Mouse (Mus musculus): Measurements from ENCODE around the gene Olfr266. TPM values are rescaled to one million over a fixed set of nuclear protein-coding genes. Genes with fewer than 3 reads are reported as not detected.
A peak's percentile ranks its signal among the peaks of the same experiment; 100 is the strongest.

Gene Olfr266
- total RNA-seq (2015) (not detected in 2 replicates), total RNA-seq (2017) (not detected in 2 replicates)

- ATAC-seq (replicated peaks; ENCODE audit: poor library complexity) = no peak
Measured at GRCm38 (mm10) chr3:106826187-106826586, at the start of gene Olfr266. Gene Olfr266 (minus strand): TSS chr3:106826287.

DNA sequence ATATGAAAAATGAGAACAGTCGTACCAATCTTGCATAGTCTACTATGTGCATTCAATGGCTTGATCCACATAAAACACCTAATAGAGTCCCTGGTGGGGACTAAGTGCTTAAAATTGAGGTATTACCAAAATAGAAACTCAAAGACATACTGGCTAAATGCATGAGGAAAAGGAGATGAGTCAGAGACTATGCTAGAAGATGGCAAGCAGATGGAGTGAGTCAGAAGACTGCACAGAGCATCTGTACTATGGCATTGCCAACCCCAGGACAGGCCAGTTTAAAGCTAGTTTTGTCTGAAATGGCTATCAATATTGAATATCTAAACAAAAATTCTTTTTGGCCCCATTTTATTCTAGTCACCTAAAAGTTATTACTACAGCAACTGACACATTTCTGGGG is 49.5 kb upstream of the Olfr266 start:
- ATAC-seq (replicated peaks; ENCODE audit: poor library complexity) = no peak

GRCm38 (mm10) chr3:106872893-106873292 is 46.8 kb upstream of the Olfr266 start:
- ATAC-seq (replicated peaks; ENCODE audit: poor library complexity) = peak; percentile 100

DNA sequence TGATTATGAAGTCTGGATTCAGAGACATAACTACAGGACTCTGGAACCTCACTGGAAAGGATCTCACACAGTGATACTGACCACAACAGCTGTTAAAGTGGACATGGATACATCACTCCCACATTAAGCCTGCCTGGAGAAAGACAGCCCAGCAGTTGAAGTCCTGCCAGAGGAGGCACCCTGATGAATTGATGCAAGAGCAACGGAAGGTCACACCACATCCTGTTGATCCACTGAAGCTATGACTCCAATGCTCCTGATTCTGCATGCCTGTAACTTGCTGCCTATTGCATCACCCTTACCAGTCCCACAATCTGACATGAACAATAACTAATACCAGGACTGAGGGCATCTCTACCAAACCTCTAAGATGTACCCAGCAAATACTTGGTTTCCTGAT is 6.0 kb upstream of the Olfr266 start:
- ATAC-seq (replicated peaks; ENCODE audit: poor library complexity) = peak; percentile 100

DNA sequence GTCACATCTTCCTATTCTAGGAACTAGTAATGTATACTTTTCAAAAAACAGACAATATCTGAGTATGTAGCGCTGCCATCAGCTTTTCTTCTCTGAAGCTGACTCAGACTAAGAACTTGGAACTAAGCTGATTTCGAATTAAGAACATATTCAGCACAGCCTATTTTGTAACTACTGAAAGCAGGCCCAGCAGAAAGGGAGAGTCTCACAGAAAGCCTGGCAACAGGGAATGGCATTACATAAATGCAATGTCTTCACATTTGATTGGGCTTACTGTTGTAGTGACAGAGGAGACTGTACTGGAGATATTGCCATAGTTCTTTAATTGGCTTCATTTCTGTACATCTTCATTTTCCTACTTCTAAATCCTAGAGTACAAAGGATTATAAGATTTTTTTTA is 8.4 kb downstream of the Olfr266 start:
- no peak for ATAC-seq (replicated peaks; ENCODE audit: poor library complexity)

GRCm38 (mm10) chr3:106808972-106809695 is 17.0 kb downstream of the Olfr266 start:
- peak; percentile 75 for ATAC-seq (replicated peaks; ENCODE audit: poor library complexity)

DNA sequence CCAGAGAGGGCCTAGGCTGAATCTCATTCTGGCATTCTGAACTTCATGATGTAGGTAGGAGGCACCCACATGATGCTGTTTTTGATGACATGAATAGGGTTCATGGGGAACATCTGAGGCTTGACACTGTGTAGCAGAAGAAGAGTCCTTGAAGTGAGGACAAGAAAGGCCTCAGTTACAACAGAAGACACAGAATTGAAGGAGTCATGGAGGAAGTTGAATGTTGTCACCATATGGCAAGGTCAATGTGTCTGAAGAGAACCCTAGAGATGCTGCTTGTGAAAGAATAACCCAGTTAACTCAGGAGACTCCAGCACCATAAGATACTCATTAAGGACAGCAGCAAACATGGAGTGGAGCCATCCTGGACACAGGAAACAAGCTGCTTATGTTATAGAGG is 28.0 kb downstream of the Olfr266 start:
- peak; percentile 20; the same call in 1 of the 2 replicates for ATAC-seq (replicated peaks; ENCODE audit: poor library complexity)

DNA sequence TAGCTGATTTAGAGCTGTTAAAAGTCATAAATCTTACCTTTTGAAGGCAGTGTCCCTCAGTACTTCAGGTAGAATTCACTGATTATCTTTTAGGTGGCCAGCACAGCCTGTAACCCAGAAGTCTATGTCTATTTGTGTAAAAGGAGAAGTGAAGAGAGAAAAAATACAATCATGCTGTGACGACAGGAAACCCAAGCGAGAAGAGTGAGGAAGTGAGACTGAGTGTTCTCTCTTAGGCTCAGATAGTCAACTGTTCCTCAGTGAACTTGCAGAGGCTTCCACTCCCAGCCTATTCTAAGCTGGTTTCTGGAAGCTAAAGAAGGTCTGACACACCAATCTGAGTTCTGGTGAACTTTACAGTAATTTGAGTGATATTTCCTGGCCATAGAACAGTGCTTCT is 36.2 kb downstream of the Olfr266 start, which contains the start of gene Cd53:
Gene Cd53, minus strand, starts transcription at position 220 of the 400 bp plus-strand sequence.
- peak; percentile 75 for ATAC-seq (replicated peaks; ENCODE audit: poor library complexity)

DNA sequence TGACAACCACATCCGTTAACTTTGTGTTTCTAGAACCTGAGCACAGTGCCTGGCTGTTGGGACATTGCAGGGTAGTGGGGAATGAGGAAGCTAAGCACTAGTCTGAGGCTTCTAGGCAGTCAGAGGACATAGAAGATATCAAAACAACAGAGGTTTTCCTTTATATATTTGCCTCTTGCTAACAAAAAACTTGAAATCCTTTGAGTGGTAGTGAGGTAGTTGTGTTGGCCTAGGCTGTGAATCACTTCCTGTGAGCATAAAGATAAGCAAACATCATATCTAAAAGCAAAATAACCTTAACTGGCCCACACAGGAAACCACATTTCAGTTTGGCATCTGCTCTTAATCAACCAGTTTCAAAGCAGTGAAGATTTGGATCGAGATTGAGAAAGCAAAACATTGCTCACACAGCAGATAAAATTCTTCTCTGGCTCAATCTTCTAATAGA is 37.6 kb downstream of the Olfr266 start:
- ATAC-seq (replicated peaks; ENCODE audit: poor library complexity) = peak; percentile 63

DNA sequence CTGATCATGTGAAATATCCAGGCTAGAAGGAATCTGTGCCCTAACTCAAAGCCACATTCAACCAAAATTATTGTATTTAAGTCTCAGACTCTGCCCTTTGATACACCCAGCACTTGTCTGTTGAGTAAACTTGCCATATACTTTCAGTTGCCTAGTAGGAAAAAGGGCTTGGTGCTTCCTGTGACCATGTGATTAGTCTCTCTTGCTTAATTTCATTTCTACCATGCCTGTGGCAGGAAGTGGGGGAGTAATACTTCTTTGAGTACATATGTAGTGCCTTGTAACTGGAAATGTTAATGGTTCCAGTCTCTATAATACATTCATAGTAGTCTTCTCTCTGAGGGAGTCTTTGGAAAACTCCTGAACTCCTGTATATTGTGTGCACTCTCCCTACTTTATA is 38.1 kb downstream of the Olfr266 start:
- ATAC-seq (replicated peaks; ENCODE audit: poor library complexity) = peak; percentile 63

DNA sequence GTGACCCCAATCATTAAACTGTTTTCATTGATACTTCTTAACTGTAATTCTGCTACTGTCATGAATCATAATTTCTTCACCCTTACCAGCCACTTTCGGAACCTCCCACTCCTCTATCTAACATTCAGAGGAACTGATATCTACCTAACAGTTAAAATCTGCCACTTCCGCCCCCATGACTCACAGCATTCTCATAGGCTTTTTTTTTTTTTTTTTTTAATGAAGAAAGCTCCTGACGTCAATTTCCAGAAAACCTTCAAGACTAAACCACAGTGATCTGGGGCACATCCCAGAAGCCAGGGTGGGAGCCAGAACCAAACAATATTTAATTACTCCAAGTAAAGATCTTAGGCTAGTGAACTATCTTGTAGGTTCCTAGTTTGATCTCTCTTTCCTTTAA is 41.0 kb downstream of the Olfr266 start:
- ATAC-seq (replicated peaks; ENCODE audit: poor library complexity) = peak; percentile 56

- ATAC-seq (replicated peaks; ENCODE audit: poor library complexity) = peak; percentile 31; the same call in 1 of the 2 replicates
Measured at GRCm38 (mm10) chr3:106771834-106772233, 54.3 kb downstream of the Olfr266 start.

Other genes with a start within 250 kb of the Olfr266 start
- gene Lrif1, start 141.3 kb downstream of the Olfr266 start, total RNA-seq (2015) = 44.0 and 56.5 TPM in 2 replicates
- gene Lrif1, start 141.3 kb downstream of the Olfr266 start, total RNA-seq (2017) = 27.9 and 35.1 TPM in 2 replicates
- 251 and 299 TPM in 2 replicates for gene Cd53, start 36.1 kb downstream of the Olfr266 start, total RNA-seq (2015)
- gene Cd53, start 36.1 kb downstream of the Olfr266 start, total RNA-seq (2017) = 245 and 306 TPM in 2 replicates
- 11.6 and 11.9 TPM in 2 replicates for gene Kcna3, start 209.9 kb upstream of the Olfr266 start, total RNA-seq (2015)
- gene Kcna3, start 209.9 kb upstream of the Olfr266 start, total RNA-seq (2017) = 2.3 and 5.4 TPM in 2 replicates

Data from megakaryocyte progenitor cell, adult 5-6 weeks (primary cell).